Mouse (Mus musculus): ENCODE results near the gene Fggy. TPM values are rescaled to one million over a fixed set of nuclear protein-coding genes. Genes with fewer than 3 reads are reported as not detected.

The Fggy gene
- polyA plus RNA-seq, 1 experiment, result 10.8 TPM

GRCm38 (mm10) chr4:95687350-95687749, 130.0 kb downstream of the Fggy start:
- TF ChIP-seq MYOD1 (IDR thresholded peaks at IDR 0.05; ENCODE audit: control insufficient read depth, insufficient read length, low read depth) (no peak), FOSL1 (IDR thresholded peaks at IDR 0.05; ENCODE audit: insufficient read depth, low read length, poor library complexity, severe bottlenecking) (no peak), CTCF (IDR thresholded peaks at IDR 0.05; ENCODE audit: control insufficient read depth, insufficient read depth, insufficient read length) (no peak), MYOG (IDR thresholded peaks at IDR 0.05; ENCODE audit: control insufficient read depth, extremely low read depth, insufficient read length) (no peak), MAX (IDR thresholded peaks at IDR 0.05) (no peak), CEBPB (IDR thresholded peaks at IDR 0.05; ENCODE audit: low read depth) (no peak), USF1 (IDR thresholded peaks at IDR 0.05; ENCODE audit: low read depth) (no peak)
- Histone ChIP-seq H3K36me3 (ENCODE audit: control insufficient read depth, insufficient read depth) (no peaks in the 10 kb centered on the region), H3K27me3 (ENCODE audit: control insufficient read depth, insufficient read depth, insufficient read length) (no peaks in the 10 kb centered on the region), H3K79me3 (ENCODE audit: low read depth) (no peaks in the 10 kb centered on the region), H3K4me3 (ENCODE audit: insufficient read depth, poor library complexity, severe bottlenecking) (no peak overlapping the region), H3ac (ENCODE audit: control insufficient read depth, insufficient read length, low read depth) (no peak overlapping the region), H3K79me2 (ENCODE audit: control insufficient read depth, insufficient read depth) (no peaks in the 10 kb centered on the region)

- Histone ChIP-seq H3K79me2 (ENCODE audit: control insufficient read depth, insufficient read depth) (no peaks in the 10 kb centered on the region), H3K27me3 (ENCODE audit: control insufficient read depth, insufficient read depth, insufficient read length) (no peaks in the 10 kb centered on the region), H3ac (ENCODE audit: control insufficient read depth, insufficient read length, low read depth) (no peak overlapping the region), H3K79me3 (ENCODE audit: low read depth) (no peaks in the 10 kb centered on the region), H3K4me3 (ENCODE audit: insufficient read depth, poor library complexity, severe bottlenecking) (no peak overlapping the region), H3K36me3 (ENCODE audit: control insufficient read depth, insufficient read depth) (no peaks in the 10 kb centered on the region)
- no peak for TF ChIP-seq CEBPB (IDR thresholded peaks at IDR 0.05; ENCODE audit: low read depth)
- no peak for TF ChIP-seq MAX (IDR thresholded peaks at IDR 0.05)
- no peak for TF ChIP-seq USF1 (IDR thresholded peaks at IDR 0.05; ENCODE audit: low read depth)
- no peak for TF ChIP-seq MYOG (IDR thresholded peaks at IDR 0.05; ENCODE audit: control insufficient read depth, extremely low read depth, insufficient read length)
- no peak for TF ChIP-seq MYOD1 (IDR thresholded peaks at IDR 0.05; ENCODE audit: control insufficient read depth, insufficient read length, low read depth)
- no peak for TF ChIP-seq CTCF (IDR thresholded peaks at IDR 0.05; ENCODE audit: control insufficient read depth, insufficient read depth, insufficient read length)
- no peak for TF ChIP-seq FOSL1 (IDR thresholded peaks at IDR 0.05; ENCODE audit: insufficient read depth, low read length, poor library complexity, severe bottlenecking)
Observed at GRCm38 (mm10) chr4:95688159-95688558, 130.9 kb downstream of the Fggy start.

- H3K79me2 ChIP-seq (ENCODE audit: control insufficient read depth, insufficient read depth), result no peaks in the 10 kb centered on the region
- H3K79me3 ChIP-seq (ENCODE audit: low read depth), result no peaks in the 10 kb centered on the region
- no peak overlapping the region for H3ac ChIP-seq (ENCODE audit: control insufficient read depth, insufficient read length, low read depth)
- TF ChIP-seq MYOD1 (IDR thresholded peaks at IDR 0.05; ENCODE audit: control insufficient read depth, insufficient read length, low read depth), result no peak
- no peak for TF ChIP-seq USF1 (IDR thresholded peaks at IDR 0.05; ENCODE audit: low read depth)
- no peak for TF ChIP-seq CEBPB (IDR thresholded peaks at IDR 0.05; ENCODE audit: low read depth)
- TF ChIP-seq MYOG (IDR thresholded peaks at IDR 0.05; ENCODE audit: control insufficient read depth, extremely low read depth, insufficient read length), result no peak
- no peak for TF ChIP-seq CTCF (IDR thresholded peaks at IDR 0.05; ENCODE audit: control insufficient read depth, insufficient read depth, insufficient read length)
- TF ChIP-seq MAX (IDR thresholded peaks at IDR 0.05), result no peak
- no peak for TF ChIP-seq FOSL1 (IDR thresholded peaks at IDR 0.05; ENCODE audit: insufficient read depth, low read length, poor library complexity, severe bottlenecking)
- no peak overlapping the region for H3K4me3 ChIP-seq (ENCODE audit: insufficient read depth, poor library complexity, severe bottlenecking)
- H3K36me3 ChIP-seq (ENCODE audit: control insufficient read depth, insufficient read depth), result no peaks in the 10 kb centered on the region
- no peaks in the 10 kb centered on the region for H3K27me3 ChIP-seq (ENCODE audit: control insufficient read depth, insufficient read depth, insufficient read length)
Observed at GRCm38 (mm10) chr4:95700366-95700765, 143.1 kb downstream of the Fggy start.

GRCm38 (mm10) chr4:95707941-95708897, 150.9 kb downstream of the Fggy start:
- H3K4me3 ChIP-seq (ENCODE audit: insufficient read depth, poor library complexity, severe bottlenecking), result no peak overlapping the region
- H3K27me3 ChIP-seq (ENCODE audit: control insufficient read depth, insufficient read depth, insufficient read length), result no peaks in the 10 kb centered on the region
- TF ChIP-seq MYOG (IDR thresholded peaks at IDR 0.05; ENCODE audit: control insufficient read depth, extremely low read depth, insufficient read length) (no peak), USF1 (IDR thresholded peaks at IDR 0.05; ENCODE audit: low read depth) (no peak), FOSL1 (IDR thresholded peaks at IDR 0.05; ENCODE audit: insufficient read depth, low read length, poor library complexity, severe bottlenecking) (no peak), CTCF (IDR thresholded peaks at IDR 0.05; ENCODE audit: control insufficient read depth, insufficient read depth, insufficient read length) (no peak), MAX (IDR thresholded peaks at IDR 0.05) (no peak), CEBPB (IDR thresholded peaks at IDR 0.05; ENCODE audit: low read depth) (no peak), MYOD1 (IDR thresholded peaks at IDR 0.05; ENCODE audit: control insufficient read depth, insufficient read length, low read depth) (no peak)
- no peaks in the 10 kb centered on the region for H3K36me3 ChIP-seq (ENCODE audit: control insufficient read depth, insufficient read depth)
- no peak overlapping the region for H3ac ChIP-seq (ENCODE audit: control insufficient read depth, insufficient read length, low read depth)
- H3K79me3 ChIP-seq (ENCODE audit: low read depth), result no peaks in the 10 kb centered on the region
- H3K79me2 ChIP-seq (ENCODE audit: control insufficient read depth, insufficient read depth), result no peaks in the 10 kb centered on the region

GRCm38 (mm10) chr4:95709750-95710149, 152.4 kb downstream of the Fggy start:
- no peak overlapping the region for H3ac ChIP-seq (ENCODE audit: control insufficient read depth, insufficient read length, low read depth)
- H3K27me3 ChIP-seq (ENCODE audit: control insufficient read depth, insufficient read depth, insufficient read length), result no peaks in the 10 kb centered on the region
- TF ChIP-seq MYOD1 (IDR thresholded peaks at IDR 0.05; ENCODE audit: control insufficient read depth, insufficient read length, low read depth) (no peak), CTCF (IDR thresholded peaks at IDR 0.05; ENCODE audit: control insufficient read depth, insufficient read depth, insufficient read length) (no peak), CEBPB (IDR thresholded peaks at IDR 0.05; ENCODE audit: low read depth) (no peak), USF1 (IDR thresholded peaks at IDR 0.05; ENCODE audit: low read depth) (no peak), MAX (IDR thresholded peaks at IDR 0.05) (no peak), MYOG (IDR thresholded peaks at IDR 0.05; ENCODE audit: control insufficient read depth, extremely low read depth, insufficient read length) (no peak), FOSL1 (IDR thresholded peaks at IDR 0.05; ENCODE audit: insufficient read depth, low read length, poor library complexity, severe bottlenecking) (no peak)
- H3K4me3 ChIP-seq (ENCODE audit: insufficient read depth, poor library complexity, severe bottlenecking), result no peak overlapping the region
- H3K36me3 ChIP-seq (ENCODE audit: control insufficient read depth, insufficient read depth), result no peaks in the 10 kb centered on the region
- H3K79me3 ChIP-seq (ENCODE audit: low read depth), result no peaks in the 10 kb centered on the region
- no peaks in the 10 kb centered on the region for H3K79me2 ChIP-seq (ENCODE audit: control insufficient read depth, insufficient read depth)
